Mouse (Mus musculus): ENCODE data around the gene Gm3164.
"Not testable (repeated sequence)": the region's sequence is repeated elsewhere in the genome, so short reads cannot be mapped to it uniquely, and the experiment has no call there.

The Gm3164 gene

DNA sequence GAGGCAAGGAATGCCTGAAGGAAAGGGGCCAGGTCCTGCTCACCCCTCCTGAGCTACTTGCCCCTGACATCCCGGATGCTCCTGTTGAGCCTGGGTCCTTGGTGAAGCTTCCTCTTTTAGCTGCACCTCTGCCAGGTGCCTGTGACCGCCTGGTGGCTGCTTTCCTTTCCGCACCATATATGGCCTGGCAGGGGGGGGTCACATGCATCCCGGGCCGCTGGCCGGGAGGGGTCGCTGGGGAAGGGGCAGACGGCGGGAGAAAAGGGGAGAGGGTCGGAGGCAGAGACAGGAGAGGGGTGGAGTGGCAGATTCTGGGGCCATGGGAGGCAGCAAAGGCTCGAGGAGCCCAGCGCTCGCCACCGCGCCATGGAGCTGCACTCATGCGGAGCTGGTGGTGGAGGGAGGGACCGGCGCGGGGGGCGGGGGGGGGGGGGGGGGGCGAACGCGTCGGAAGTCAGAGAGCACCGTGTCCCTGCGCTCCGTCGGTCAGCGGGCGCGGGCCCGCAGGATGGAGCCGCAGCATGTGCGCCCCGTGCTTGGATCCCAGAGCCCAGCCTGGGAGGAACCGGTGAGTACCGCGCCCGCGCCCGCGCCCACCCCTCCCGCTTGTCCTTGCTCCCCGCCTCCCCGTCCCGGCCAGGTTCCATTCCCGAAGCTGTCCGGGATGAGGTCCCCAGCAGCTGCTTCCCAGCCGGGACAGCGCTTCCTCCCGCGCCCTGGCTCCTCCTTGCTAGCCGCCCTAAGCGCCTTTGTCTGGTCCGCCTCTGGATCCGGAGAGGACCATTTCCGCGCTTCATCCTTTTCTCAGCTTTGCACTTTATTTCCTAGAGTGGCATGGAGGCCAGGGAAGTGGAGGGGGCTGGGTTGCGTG is at the start of gene Gm3164:
Gm3164 (plus strand) TSS at position 484 of the 871 bp plus-strand sequence.
- not testable (repeated sequence) for DNase-seq (ENCODE audit: low read depth, low spot score)

DNA sequence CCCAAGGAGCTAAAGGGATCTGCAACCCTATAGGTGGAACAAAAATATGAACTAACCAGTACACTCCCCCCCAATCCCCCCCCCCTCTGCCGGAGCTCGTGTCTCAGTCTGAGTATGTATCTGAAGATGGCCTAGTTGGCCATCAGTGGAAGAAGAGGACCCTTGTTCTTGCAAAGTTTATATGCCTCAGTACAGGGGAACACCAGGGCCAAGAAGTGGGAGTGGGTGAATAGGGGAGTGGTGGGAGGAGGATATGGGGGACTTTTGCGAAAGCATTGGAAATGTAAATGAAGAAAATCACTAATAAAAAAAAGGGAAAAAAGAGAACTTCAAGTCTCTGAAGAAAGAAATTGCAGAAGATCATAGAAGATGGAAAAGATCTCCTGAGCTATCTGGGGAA is 46.3 kb upstream of the Gm3164 start:
- DNase-seq (ENCODE audit: low read depth, low spot score): not testable (repeated sequence)

- DNase-seq (ENCODE audit: low read depth, low spot score): not testable (repeated sequence)
Measured at GRCm38 (mm10) chr14:4369691-4370090, 45.6 kb upstream of the Gm3164 start.

DNA sequence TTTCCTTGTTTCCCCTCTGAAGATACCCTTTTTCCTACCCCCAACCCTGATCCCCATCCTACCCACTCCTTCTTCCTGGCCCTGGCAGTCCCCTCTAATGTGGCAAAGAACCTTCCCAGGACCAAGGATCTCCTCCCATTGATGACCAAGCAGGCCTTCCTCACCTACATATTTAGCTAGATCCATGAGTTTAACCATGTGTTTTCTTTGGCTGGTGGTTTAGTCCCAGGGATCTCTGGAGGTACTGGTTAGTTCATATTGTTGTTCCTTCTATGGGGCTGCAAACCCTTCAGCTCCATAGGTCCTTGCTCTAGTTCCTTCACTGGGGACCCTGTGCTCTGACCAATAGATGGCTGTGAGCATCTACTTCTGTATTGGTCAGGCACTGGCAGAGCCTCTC is 37.4 kb upstream of the Gm3164 start:
- DNase-seq (ENCODE audit: low read depth, low spot score): not testable (repeated sequence)

- DNase-seq (ENCODE audit: low read depth, low spot score): not testable (repeated sequence)
Measured at GRCm38 (mm10) chr14:4385606-4386005, 29.6 kb upstream of the Gm3164 start.

DNA sequence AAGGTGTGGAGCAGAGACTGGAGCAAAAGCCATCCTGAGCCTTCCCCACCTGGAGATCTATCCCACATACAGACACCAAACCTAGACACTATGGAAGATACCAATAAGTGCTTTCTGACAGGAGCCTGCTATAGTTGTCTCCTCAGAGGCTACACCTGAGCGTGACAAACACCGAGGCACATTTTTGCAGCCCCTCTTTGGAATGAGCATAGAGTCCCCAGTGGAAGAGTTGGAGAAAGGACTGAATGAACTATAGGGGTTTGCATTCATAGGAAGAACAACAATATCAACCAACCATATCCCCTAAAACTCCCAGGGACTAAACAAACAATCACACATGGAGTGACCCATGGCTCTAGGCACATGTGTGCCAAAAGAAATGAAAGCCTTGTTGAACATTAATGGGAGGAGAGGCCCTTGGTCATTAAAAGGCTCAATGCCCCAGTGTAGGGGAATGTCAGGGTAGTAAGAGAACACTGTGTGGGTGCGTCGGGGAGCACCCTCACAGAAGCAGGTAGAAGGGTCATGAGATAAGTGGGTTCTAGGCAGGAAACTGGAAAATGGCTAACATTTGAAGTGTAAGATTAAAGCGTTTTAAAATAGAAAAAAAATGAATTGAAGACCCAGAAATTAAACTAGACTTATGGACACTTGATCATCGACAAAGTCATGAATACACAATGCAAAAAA is 22.3 kb upstream of the Gm3164 start:
- not testable (repeated sequence) for DNase-seq (ENCODE audit: low read depth, low spot score)

DNA sequence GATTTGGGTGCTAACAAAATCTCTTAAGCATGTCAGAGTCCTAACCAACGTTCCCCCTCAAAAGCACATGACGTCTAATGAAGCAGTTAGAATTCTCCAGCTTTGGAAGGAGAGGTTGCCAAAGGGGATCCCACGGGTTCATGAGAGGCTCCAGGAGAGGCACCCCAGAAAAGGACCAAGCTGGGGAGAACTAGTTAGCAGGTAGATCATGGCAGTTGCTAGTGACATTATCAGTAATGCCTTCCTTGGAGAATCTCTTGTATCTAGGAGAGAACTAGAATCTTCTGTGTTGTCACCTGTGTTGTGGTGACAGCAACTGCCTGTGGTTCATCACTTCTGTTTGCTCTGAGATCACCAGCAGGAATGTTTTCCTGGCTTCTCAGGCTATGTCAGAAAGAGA is 18.0 kb upstream of the Gm3164 start, which contains the start of gene Gm3159:
Gm3159 (plus strand) TSS at position 301 of the 400 bp plus-strand sequence.
- DNase-seq (ENCODE audit: low read depth, low spot score): not testable (repeated sequence)

- DNase-seq (ENCODE audit: low read depth, low spot score): not testable (repeated sequence)
Measured at GRCm38 (mm10) chr14:4398624-4399023, 16.6 kb upstream of the Gm3164 start.

GRCm38 (mm10) chr14:4400115-4400789 is 15.0 kb upstream of the Gm3164 start:
- not testable (repeated sequence) for DNase-seq (ENCODE audit: low read depth, low spot score)

DNA sequence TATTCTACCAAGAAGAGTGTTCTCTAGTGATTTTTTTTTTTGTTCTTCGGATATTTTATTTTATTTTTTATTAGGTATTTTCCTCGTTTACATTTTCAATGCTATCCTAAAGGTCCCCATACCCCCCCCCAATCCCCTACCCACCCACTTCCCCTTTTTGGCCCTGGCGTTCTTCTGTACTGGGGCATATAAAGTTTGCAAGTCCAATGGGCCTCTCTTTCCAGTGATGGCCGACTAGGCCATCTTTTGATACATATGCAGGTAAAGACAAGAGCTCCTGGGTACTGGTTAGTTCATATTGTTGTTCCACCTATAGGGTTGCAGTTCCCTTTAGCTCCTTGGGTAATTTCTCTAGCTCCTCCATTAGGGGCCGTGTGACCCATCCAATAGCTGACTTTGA is 14.0 kb upstream of the Gm3164 start:
- DNase-seq (ENCODE audit: low read depth, low spot score): not testable (repeated sequence)

DNA sequence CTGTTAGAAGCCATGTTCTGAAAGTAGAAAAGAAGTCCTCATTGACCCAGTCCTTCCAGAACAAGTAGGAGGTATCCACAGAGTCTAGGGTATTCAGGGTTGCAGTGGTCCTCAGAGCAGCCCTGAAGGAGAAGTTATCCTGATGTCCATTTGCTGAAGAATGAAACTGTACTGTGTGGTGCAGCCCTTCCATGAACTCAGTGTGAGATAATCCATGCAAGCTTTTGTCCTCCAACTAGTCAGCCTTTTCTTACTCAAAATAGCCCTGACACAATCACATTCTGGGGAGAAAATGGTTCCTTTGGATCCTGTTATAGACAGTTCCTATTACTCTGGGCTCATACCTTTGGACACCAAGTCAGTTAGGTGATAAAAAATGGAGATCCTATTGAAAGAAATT is 11.4 kb upstream of the Gm3164 start:
- DNase-seq (ENCODE audit: low read depth, low spot score): not testable (repeated sequence)

GRCm38 (mm10) chr14:4409939-4410338 is 5.3 kb upstream of the Gm3164 start:
- DNase-seq (ENCODE audit: low read depth, low spot score): not testable (repeated sequence)

DNA sequence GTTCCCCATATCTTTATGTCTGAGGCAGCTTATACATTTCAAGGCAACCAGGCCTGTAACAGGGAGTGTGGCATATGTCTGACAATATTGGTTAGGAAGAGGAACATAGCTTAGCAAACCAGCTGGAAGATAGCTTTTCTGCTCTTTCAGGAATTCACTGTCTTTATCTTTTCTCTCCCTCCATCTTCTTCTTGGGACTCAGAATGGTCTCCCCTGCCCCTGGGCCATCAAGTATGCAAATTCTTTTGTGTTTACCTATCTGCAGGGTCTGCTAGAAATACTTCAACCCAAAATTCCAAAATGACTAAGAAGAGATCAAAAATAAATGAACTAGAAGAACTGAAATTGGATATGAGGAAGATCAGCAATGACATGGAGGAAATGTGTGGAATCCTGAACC is 15.4 kb downstream of the Gm3164 start, which contains the start of gene Gm3173:
Gm3173 (plus strand) TSS at position 301 of the 400 bp plus-strand sequence.
- DNase-seq (ENCODE audit: low read depth, low spot score): not testable (repeated sequence)

DNA sequence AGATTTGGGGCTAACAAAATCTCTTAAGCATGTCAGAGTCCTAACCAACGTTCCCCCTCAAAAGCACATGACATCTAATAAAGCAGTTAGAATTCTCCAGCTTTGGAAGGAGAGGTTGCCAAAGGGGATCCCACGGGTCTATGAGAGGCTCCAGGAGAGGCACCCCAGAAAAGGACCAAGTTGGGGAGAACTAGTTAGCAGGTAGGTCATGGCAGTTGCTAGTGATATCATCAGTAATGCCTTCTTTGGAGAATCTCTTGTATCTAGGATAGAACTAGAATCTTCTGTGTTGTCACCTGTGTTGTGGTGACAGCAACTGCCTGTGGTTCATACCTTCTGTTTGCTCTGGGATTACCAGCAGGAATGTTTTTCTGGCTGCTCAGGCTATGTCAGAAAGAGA is 66.2 kb downstream of the Gm3164 start, which contains the start of gene Gm3182:
Gm3182 (plus strand) TSS at position 301 of the 400 bp plus-strand sequence.
- DNase-seq (ENCODE audit: low read depth, low spot score): not testable (repeated sequence)

All from skeletal muscle tissue, adult 2 months (tissue).